Mouse (Mus musculus) lung, adult 2 months (tissue): ENCODE results near the gene Snrpg. TPM values are rescaled to one million over a fixed set of nuclear protein-coding genes. Genes with fewer than 3 reads are reported as not detected.
"Not testable (repeated sequence)": the region's sequence is repeated elsewhere in the genome, so short reads cannot be mapped to it uniquely, and the experiment has no call there.

ENCODE experiments used
- DNase-seq: peaks from one replicate; pipeline ENCODE4 v3.0.0; 2022
- H3K4me1 ChIP-seq: fragments of 200-500 bp; 2 replicates; pipeline ENCODE4 v1.6.1; 2011; ENCODE audit warnings: low read length; ENCODE audit not compliant: control insufficient read depth, insufficient read depth
- H3K4me3 ChIP-seq: fragments of 200-500 bp; replicated peaks from 2 replicates; pipeline ENCODE3; 2011; ENCODE audit warnings: low read depth, mild to moderate bottlenecking, control low read depth, low read length; ENCODE audit errors: extremely low read depth
- CTCF ChIP-seq: fragments of 200-500 bp; IDR thresholded peaks from 2 replicates; pipeline ENCODE4 v1.5.1; 2011; ENCODE audit warnings: mild to moderate bottlenecking, low read length, control low read depth; ENCODE audit not compliant: insufficient read depth
- POLR2A ChIP-seq: fragments of 200-500 bp; IDR thresholded peaks from 2 replicates; pipeline ENCODE4 v1.6.1; 2011; ENCODE audit warnings: low read depth, mild to moderate bottlenecking, control low read depth, low read length, borderline replicate concordance; ENCODE audit errors: extremely low read depth
- WGBS: fragments of 180-500 bp; shearing (Covaris S2); methylation state at CpG from one replicate; pipeline ENCODE4 v1.1.7; 2018; 5-methylcytosine and 5-hydroxymethylcytosine counted together
- polyA plus RNA-seq: library from polyadenylated mRNA; depleted of rRNA; stranded (reverse); fragments of >200 nt; gene quantifications from 2 replicates; pipeline ENCODE4 v1.2.3, GENCODE M21; 2012

The Snrpg gene
- polyA plus RNA-seq, 1 experiment: 36.8 TPM

- WGBS: 37% methylated on average over 25 of the region's 25 CpGs
- peak; percentile 52 for DNase-seq
- Histone ChIP-seq H3K4me1 (0 out of 2 replicates have a peak, but pooled peaks cover 6% of the 10 kb centered on the region), H3K4me3 (peak overlapping the region; percentile 66)
- TF ChIP-seq CTCF (no peak), POLR2A (no peak)
Measured at GRCm38 (mm10) chr6:86366125-86366852, 4.8 kb upstream of the Snrpg start.

GRCm38 (mm10) chr6:86366853-86367249 is 4.3 kb upstream of the Snrpg start:
- Histone ChIP-seq H3K4me3 (no peak overlapping the region), H3K4me1 (0 out of 2 replicates have a peak, but pooled peaks cover 6% of the 10 kb centered on the region)
- TF ChIP-seq CTCF: no peak
- no peak for TF ChIP-seq POLR2A
- WGBS: 64% methylated on average over 2 of the region's 2 CpGs
- no peak for DNase-seq

- TF ChIP-seq CTCF (no peak), POLR2A (no peak)
- Histone ChIP-seq H3K4me1 (0 out of 2 replicates have a peak, but pooled peaks cover 6% of the 10 kb centered on the region), H3K4me3 (no peak overlapping the region)
- 79% methylated on average over 5 of the region's 5 CpGs for WGBS
- DNase-seq: no peak
Measured at GRCm38 (mm10) chr6:86368479-86368878, 2.6 kb upstream of the Snrpg start.

GRCm38 (mm10) chr6:86370093-86370713 is 901 bp upstream of the Snrpg start:
- TF ChIP-seq CTCF (no peak), POLR2A (0 out of 2 replicates have a peak, but pooled peaks have one; percentile 4)
- 64% methylated on average over 3 of the region's 3 CpGs for WGBS
- peak overlapping the region; percentile 20 for H3K4me3 ChIP-seq
- H3K4me1 ChIP-seq: 0 out of 2 replicates have a peak, but pooled peaks cover 6% of the 10 kb centered on the region
- no peak for DNase-seq

- H3K4me3 ChIP-seq: peak overlapping the region; percentile 72
- TF ChIP-seq POLR2A: peak; percentile 99
- no peak for TF ChIP-seq CTCF
- H3K4me1 ChIP-seq: 0 out of 2 replicates have a peak, but pooled peaks cover 2% of the 10 kb centered on the region
- under 1% methylated on average over 50 of the region's 50 CpGs for WGBS
- DNase-seq: peak; percentile 96
Measured at GRCm38 (mm10) chr6:86371340-86371911, 322 bp downstream of the Snrpg start.

- 0 out of 2 replicates have a peak, but pooled peaks cover 2% of the 10 kb centered on the region for H3K4me1 ChIP-seq
- no peak for TF ChIP-seq POLR2A
- no peak for TF ChIP-seq CTCF
- peak overlapping the region; percentile 72 for H3K4me3 ChIP-seq
- WGBS: 6% methylated on average over 12 of the region's 12 CpGs
- no peak for DNase-seq
Measured at GRCm38 (mm10) chr6:86371950-86372516, 929 bp downstream of the Snrpg start.

GRCm38 (mm10) chr6:86373556-86373955 is 2.5 kb downstream of the Snrpg start:
- Histone ChIP-seq H3K4me1 (0 out of 2 replicates have a peak, but pooled peaks cover 2% of the 10 kb centered on the region), H3K4me3 (no peak overlapping the region)
- no peak for DNase-seq
- 90% methylated on average over 6 of the region's 6 CpGs for WGBS
- no peak for TF ChIP-seq CTCF
- TF ChIP-seq POLR2A: no peak

GRCm38 (mm10) chr6:86378341-86378740 is 7.2 kb downstream of the Snrpg start:
- 78% methylated on average over 3 of the region's 3 CpGs for WGBS
- H3K4me1 ChIP-seq: no peaks in the 10 kb centered on the region
- DNase-seq: no peak
- H3K4me3 ChIP-seq: no peak overlapping the region
- TF ChIP-seq CTCF (no peak), POLR2A (no peak)

- not testable (repeated sequence) for H3K4me1 ChIP-seq, DNase-seq, H3K4me3 ChIP-seq
- 67% methylated on average over 8 of the region's 8 CpGs for WGBS
Measured at GRCm38 (mm10) chr6:86380112-86380511, 9.0 kb downstream of the Snrpg start.
